Mouse (Mus musculus) CH12.LX (cell line): ENCODE measurements around the gene Gnb1. TPM values are rescaled to one million over a fixed set of nuclear protein-coding genes. Genes with fewer than 3 reads are reported as not detected.

ENCODE experiments used
- DNase-seq: peaks from one replicate; pipeline ENCODE4 v3.0.0-alpha.2; 2013; ENCODE audit errors: extremely low read depth
- H3K27ac ChIP-seq: 2 replicates; pipeline ENCODE4 v1.5.1; 2012; ENCODE audit warnings: low read depth, mild to moderate bottlenecking, control low read depth, moderate library complexity; ENCODE audit not compliant: insufficient read depth
- H3K27me3 ChIP-seq: replicated peaks from 2 replicates; pipeline ENCODE3; 2012; ENCODE audit warnings: inconsistent platforms
- H3K36me3 ChIP-seq, 2 experiments: replicated peaks in 1 of 2; 2 replicates each; pipeline versions ENCODE3 to v1.6.1; 2012; ENCODE audit warnings: inconsistent platforms in 1 of 2, low read length in 1 of 2, mild to moderate bottlenecking in 1 of 2, mixed read lengths in 1 of 2, moderate library complexity in 1 of 2; ENCODE audit not compliant: control insufficient read depth in 1 of 2, insufficient read depth in 1 of 2
- H3K4me1 ChIP-seq, 2 experiments: 2 replicates each; pipeline ENCODE4 v1.6.1; 2012; ENCODE audit warnings: inconsistent platforms in 1 of 2, moderate library complexity in 1 of 2; ENCODE audit not compliant: insufficient read depth in 2 of 2, control insufficient read depth in 1 of 2
- H3K4me2 ChIP-seq: 2 replicates; pipeline ENCODE4 v1.6.1; 2012; ENCODE audit warnings: low read depth, mild to moderate bottlenecking, control low read depth; ENCODE audit not compliant: poor library complexity, insufficient read depth, severe bottlenecking
- H3K4me3 ChIP-seq, 3 experiments: fragments of 150-350 bp in 1 of 3; sonication (generic) in 1 of 3; replicated peaks in 1 of 3; 2 replicates each; pipeline versions ENCODE3 to v1.5.1; 2011 to 2012; ENCODE audit warnings: low read depth in 2 of 3, low read length in 2 of 3, mild to moderate bottlenecking in 2 of 3, moderate library complexity in 2 of 3, control low read depth in 1 of 3, improper control_type of control experiment in 1 of 3, inconsistent platforms in 1 of 3, mixed read lengths in 1 of 3; ENCODE audit not compliant: poor library complexity in 1 of 3
- H3K79me2 ChIP-seq: replicated peaks from 2 replicates; pipeline ENCODE4 v1.6.1; 2012; ENCODE audit warnings: mild to moderate bottlenecking, moderate library complexity; ENCODE audit not compliant: control insufficient read depth, poor library complexity, insufficient read depth, severe bottlenecking; ENCODE audit errors: extremely low read depth
- H3K9ac ChIP-seq: 2 replicates; pipeline ENCODE4 v1.6.1; 2012; ENCODE audit warnings: low read depth, mild to moderate bottlenecking, control low read depth, moderate library complexity; ENCODE audit not compliant: insufficient read depth
- H3K9me3 ChIP-seq: replicated peaks from 2 replicates; pipeline ENCODE3; 2012; ENCODE audit warnings: low read length, inconsistent platforms, mixed read lengths
- CHD2 ChIP-seq: IDR thresholded peaks from 2 replicates; pipeline ENCODE4 v1.6.1; 2011; ENCODE audit warnings: low read length, improper control_type of control experiment
- EP300 ChIP-seq: IDR thresholded peaks from 2 replicates; pipeline ENCODE4 v1.6.1; 2011; ENCODE audit warnings: low read length, improper control_type of control experiment
- ETS1 ChIP-seq: conservative IDR thresholded peaks from 2 replicates; pipeline ENCODE4 v1.6.1; 2012; ENCODE audit warnings: low read depth, mild to moderate bottlenecking, inconsistent platforms, low read length, improper control_type of control experiment, moderate library complexity
- GABPA ChIP-seq: IDR thresholded peaks from 2 replicates; pipeline ENCODE4 v1.6.1; 2012; ENCODE audit warnings: low read depth, low read length, improper control_type of control experiment, inconsistent platforms; ENCODE audit not compliant: insufficient replicate concordance
- IRF4 ChIP-seq: IDR thresholded peaks from 2 replicates; pipeline ENCODE4 v1.6.1; 2014; ENCODE audit warnings: low read depth, mild to moderate bottlenecking, inconsistent platforms, low read length, improper control_type of control experiment
- JUN ChIP-seq: IDR thresholded peaks from 2 replicates; pipeline ENCODE4 v1.6.1; 2011; ENCODE audit warnings: low read depth, mild to moderate bottlenecking, low read length, improper control_type of control experiment, moderate library complexity; ENCODE audit not compliant: insufficient read depth
- JUND ChIP-seq: conservative IDR thresholded peaks from 2 replicates; pipeline ENCODE4 v1.6.1; 2011; ENCODE audit warnings: low read depth, low read length, improper control_type of control experiment
- KAT2A ChIP-seq: IDR thresholded peaks from 2 replicates; pipeline ENCODE4 v1.6.1; 2012; ENCODE audit warnings: low read length, improper control_type of control experiment, inconsistent platforms; ENCODE audit not compliant: insufficient replicate concordance
- MAFK ChIP-seq: IDR thresholded peaks from 2 replicates; pipeline ENCODE4 v1.6.1; 2011; ENCODE audit warnings: low read length, improper control_type of control experiment; ENCODE audit not compliant: insufficient replicate concordance
- MEF2A ChIP-seq: IDR thresholded peaks from 2 replicates; pipeline ENCODE4 v1.6.1; 2014; ENCODE audit warnings: low read depth, mild to moderate bottlenecking, inconsistent platforms, low read length, improper control_type of control experiment, borderline replicate concordance
- MXI1 ChIP-seq: IDR thresholded peaks from 2 replicates; pipeline ENCODE4 v1.6.1; 2011; ENCODE audit warnings: mild to moderate bottlenecking, low read depth, low read length, improper control_type of control experiment
- POLR2A ChIP-seq: IDR thresholded peaks from 2 replicates; pipeline ENCODE4 v1.6.1; 2011; ENCODE audit warnings: low read depth, mild to moderate bottlenecking, improper control_type of control experiment, low read length
- RCOR1 ChIP-seq: conservative IDR thresholded peaks from 2 replicates; pipeline ENCODE4 v1.6.1; 2012; ENCODE audit warnings: low read depth, mild to moderate bottlenecking, inconsistent platforms, low read length, improper control_type of control experiment
- SMC3 ChIP-seq: IDR thresholded peaks from 2 replicates; pipeline ENCODE4 v1.6.1; 2011; ENCODE audit warnings: low read depth, low read length, improper control_type of control experiment
- TCF12 ChIP-seq: IDR thresholded peaks from 2 replicates; pipeline ENCODE4 v1.6.1; 2014; ENCODE audit warnings: low read depth, mild to moderate bottlenecking, inconsistent platforms, low read length, improper control_type of control experiment
- USF1 ChIP-seq: IDR thresholded peaks from 2 replicates; pipeline ENCODE4 v1.6.1; 2014; ENCODE audit warnings: low read depth, mild to moderate bottlenecking, inconsistent platforms, low read length, improper control_type of control experiment
- ZC3H11A ChIP-seq: IDR thresholded peaks from 2 replicates; pipeline ENCODE4 v1.6.1; 2012; ENCODE audit warnings: low read depth, mild to moderate bottlenecking, inconsistent platforms, low read length, improper control_type of control experiment
- ZNF384 ChIP-seq: IDR thresholded peaks from 2 replicates; pipeline ENCODE4 v1.6.1; 2012; ENCODE audit warnings: low read depth, low read length, improper control_type of control experiment, inconsistent platforms
- dilution Hi-C: fragments of 300-500 bp; cut with MboI; formaldehyde crosslinking; loops from 2 replicates; pipeline ENCODE4 v1.14.3; 2020; ENCODE audit warnings: low sequenced_read_pairs; ENCODE audit not compliant: extremely low pct_unique_long_range_greater_than_20kb, extremely low pct_ligation_motif_present
- in situ Hi-C: fragments of 300-500 bp; cut with MboI; formaldehyde crosslinking; loops from 3 replicates; pipeline ENCODE4 v1.14.3; 2019; ENCODE audit warnings: low sequenced_read_pairs, low pct_ligation_motif_present, low pct_unique_long_range_greater_than_20kb, mixed read lengths
- polyA plus RNA-seq: library from polyadenylated mRNA; unstranded; fragments of >175 nt; gene quantifications from 2 replicates; pipeline ENCODE4 v1.2.1, GENCODE M21; 2012; ENCODE audit warnings: low read depth; ENCODE audit not compliant: insufficient read length
- total RNA-seq, 2 experiments: library from RNA; depleted of rRNA; stranded (reverse); fragments of 300-350 nt in 1 of 2; fragments of >200 nt in 1 of 2; gene quantifications; 2 replicates each; pipeline ENCODE4 v1.2.3; 2012 to 2014

The Gnb1 gene
- total and polyA plus RNA-seq, 3 experiments = 88.0 to 407 (median 134) TPM

GRCm38 (mm10) chr4:155505671-155506295 is 14.6 kb downstream of the Gnb1 start:
- H3K9me3 ChIP-seq = no peaks in the 10 kb centered on the region
- H3K27me3 ChIP-seq = no peaks in the 10 kb centered on the region
- no peak overlapping the region; the same call in 1 of the 2 replicates for H3K27ac ChIP-seq
- DNase-seq = no peak
- peaks cover 99% of the 10 kb centered on the region for H3K79me2 ChIP-seq
- in situ Hi-C loops = no loop called here
- no peak for TF ChIP-seq EP300
- no peak for TF ChIP-seq POLR2A
- no peak overlapping the region for H3K4me3 ChIP-seq
- peaks cover 24 to 71% of the 10 kb centered on the region in 2 experiments for H3K4me1 ChIP-seq
- dilution Hi-C loops = no loop called here
- no peak overlapping the region for H3K9ac ChIP-seq
- peaks cover 8 to 43% of the 10 kb centered on the region in 2 experiments for H3K36me3 ChIP-seq
- no peak overlapping the region for H3K4me2 ChIP-seq

- TF ChIP-seq TCF12 = no peak
- TF ChIP-seq JUND = peak; percentile 94
- no peak for TF ChIP-seq RCOR1
- TF ChIP-seq IRF4 = peak; percentile 97
- TF ChIP-seq JUN = peak; percentile 88
- no peak for TF ChIP-seq USF1
- TF ChIP-seq EP300 = peak; percentile 87
- TF ChIP-seq ETS1 = peak; percentile 46; the same call in 1 of the 2 replicates
- peak; percentile 46; the same call in 1 of the 2 replicates for TF ChIP-seq MEF2A
- no peak for TF ChIP-seq POLR2A
- Histone ChIP-seq H3K4me1 (peaks cover 26 to 75% of the 10 kb centered on the region in 2 experiments), H3K27ac (peak overlapping the region; percentile 55), H3K4me3 (no peak overlapping the region), H3K36me3 (peaks cover 8 to 44% of the 10 kb centered on the region in 2 experiments), H3K79me2 (peaks cover 97% of the 10 kb centered on the region), H3K27me3 (no peaks in the 10 kb centered on the region), H3K9ac (no peak overlapping the region), H3K4me2 (0 out of 2 replicates have a peak overlapping the region, but pooled peaks have one; percentile 21), H3K9me3 (no peaks in the 10 kb centered on the region)
- no peak for DNase-seq
- in situ Hi-C loops (no loop called here), dilution Hi-C loops (no loop called here)
These were observed 17.5 kb downstream of the Gnb1 start for GRCm38 (mm10) chr4:155508614-155509013.

- H3K27ac ChIP-seq = no peak overlapping the region
- peaks cover 7 to 46% of the 10 kb centered on the region in 2 experiments for H3K36me3 ChIP-seq
- DNase-seq = no peak
- TF ChIP-seq SMC3 (no peak), MAFK (no peak), ZNF384 (no peak), ZC3H11A (no peak), CHD2 (no peak), EP300 (peak; percentile 67; the same call in 1 of the 2 replicates), IRF4 (0 out of 2 replicates have a peak, but pooled peaks have one; percentile 44), TCF12 (no peak), GABPA (no peak), KAT2A (no peak), MXI1 (no peak)
- H3K27me3 ChIP-seq = no peaks in the 10 kb centered on the region
- peaks cover 95% of the 10 kb centered on the region for H3K79me2 ChIP-seq
- no peak overlapping the region; the same call in 1 of the 2 replicates for H3K4me2 ChIP-seq
- H3K4me3 ChIP-seq = no peak overlapping the region
- no peak overlapping the region for H3K9ac ChIP-seq
- dilution Hi-C loops = no loop called here
- no peaks in the 10 kb centered on the region for H3K9me3 ChIP-seq
- in situ Hi-C loops = loop anchor here (10.0 kb wide), 1 partner anchor 54 kb away; the partner anchor contains the start of gene Nadk
- peaks cover 14 to 51% of the 10 kb centered on the region in 2 experiments for H3K4me1 ChIP-seq
These were observed 19.8 kb downstream of the Gnb1 start for GRCm38 (mm10) chr4:155510981-155511380.
